Mouse (Mus musculus): ENCODE measurements around the gene Traf2.
A peak's percentile ranks its signal among the peaks of the same experiment; 100 is the strongest.

Gene Traf2

GRCm38 (mm10) chr2:25541644-25542367, 4.9 kb downstream of the Traf2 start:
- no peak for DNase-seq

- DNase-seq, result no peak
Observed at GRCm38 (mm10) chr2:25540541-25540948, 6.2 kb downstream of the Traf2 start.

GRCm38 (mm10) chr2:25536531-25536930, 10.2 kb downstream of the Traf2 start:
- no peak for DNase-seq

GRCm38 (mm10) chr2:25534866-25535182, 11.9 kb downstream of the Traf2 start:
- DNase-seq, result no peak

- DNase-seq, result peak; percentile 88
Observed at GRCm38 (mm10) chr2:25534178-25534865, 12.4 kb downstream of the Traf2 start.

- no peak for DNase-seq
Observed at GRCm38 (mm10) chr2:25533707-25534106, 13.0 kb downstream of the Traf2 start.

GRCm38 (mm10) chr2:25526510-25527302, 20.0 kb downstream of the Traf2 start:
- DNase-seq, result no peak

GRCm38 (mm10) chr2:25509912-25510311, 36.8 kb downstream of the Traf2 start:
- DNase-seq, result no peak

GRCm38 (mm10) chr2:25506964-25507363, 39.8 kb downstream of the Traf2 start:
- no peak for DNase-seq

- no peak for DNase-seq
Observed at GRCm38 (mm10) chr2:25505860-25506259, 40.9 kb downstream of the Traf2 start.

GRCm38 (mm10) chr2:25505000-25505399, 41.7 kb downstream of the Traf2 start:
- DNase-seq, result no peak

- no peak for DNase-seq
Observed at GRCm38 (mm10) chr2:25504538-25504937, 42.2 kb downstream of the Traf2 start.

- no peak for DNase-seq
Observed at GRCm38 (mm10) chr2:25502726-25503125, 44.0 kb downstream of the Traf2 start.

- DNase-seq, result no peak
Observed at GRCm38 (mm10) chr2:25501593-25502486, 44.9 kb downstream of the Traf2 start, which contains the start of gene C8g. C8g (minus strand) TSS chr2:25501719.

- DNase-seq, result peak; percentile 85
Observed at GRCm38 (mm10) chr2:25500576-25501405, 45.9 kb downstream of the Traf2 start, which contains the start of gene Fbxw5. Fbxw5 (plus strand) TSS chr2:25500750.

- DNase-seq, result no peak
Observed at GRCm38 (mm10) chr2:25500071-25500575, 46.6 kb downstream of the Traf2 start.

- DNase-seq, result no peak
Observed at GRCm38 (mm10) chr2:25498622-25499478, 47.9 kb downstream of the Traf2 start.

GRCm38 (mm10) chr2:25497846-25498575, 48.7 kb downstream of the Traf2 start:
- DNase-seq, result no peak

GRCm38 (mm10) chr2:25496462-25496861, 50.3 kb downstream of the Traf2 start:
- DNase-seq, result peak in 1 of 2 experiments; percentile 49

Measured in cerebellum, postnatal 36 days (tissue).